Mouse (Mus musculus) MEL (cell line): ENCODE results near the gene Fndc10. TPM values are rescaled to one million over a fixed set of nuclear protein-coding genes. Genes with fewer than 3 reads are reported as not detected.

Experiments
- DNase-seq: peaks from one replicate; pipeline ENCODE4 v3.0.0; 2011; ENCODE audit warnings: low read depth, low spot score
- H3K27ac ChIP-seq: 2 replicates; pipeline ENCODE4 v1.5.1; 2012; ENCODE audit warnings: low read depth, mild to moderate bottlenecking, control low read depth, low read length, moderate library complexity; ENCODE audit not compliant: control insufficient read depth
- H3K27me3 ChIP-seq, 2 experiments: fragments of 150-350 bp in 1 of 2; sonication (generic) in 1 of 2; 2 replicates each; pipeline ENCODE4 v1.6.1; 2012; ENCODE audit warnings: low read length in 2 of 2, mild to moderate bottlenecking in 2 of 2, improper control_type of control experiment in 1 of 2, moderate library complexity in 1 of 2; ENCODE audit not compliant: insufficient read depth in 2 of 2, control insufficient read depth in 1 of 2
- H3K36me3 ChIP-seq, 2 experiments: 2 replicates each; pipeline ENCODE4 v1.6.1; 2012 to 2014; ENCODE audit warnings: low read length in 2 of 2, improper control_type of control experiment in 1 of 2, inconsistent platforms in 1 of 2, mild to moderate bottlenecking in 1 of 2; ENCODE audit not compliant: insufficient read depth in 2 of 2, control insufficient read depth in 1 of 2
- H3K4me1 ChIP-seq, 2 experiments: fragments of 150-350 bp in 1 of 2; sonication (generic) in 1 of 2; 2 replicates each; pipeline ENCODE4 v1.6.1; 2012; ENCODE audit warnings: low read length in 2 of 2, improper control_type of control experiment in 1 of 2, mild to moderate bottlenecking in 1 of 2; ENCODE audit not compliant: insufficient read depth in 2 of 2, control insufficient read depth in 1 of 2
- H3K4me3 ChIP-seq, 2 experiments: fragments of 150-350 bp in 1 of 2; sonication (generic) in 1 of 2; 2 replicates each; pipeline ENCODE4 v1.5.1; 2012; ENCODE audit warnings: low read depth in 2 of 2, low read length in 2 of 2, mild to moderate bottlenecking in 2 of 2, moderate library complexity in 2 of 2, control low read depth in 1 of 2, improper control_type of control experiment in 1 of 2; ENCODE audit not compliant: control insufficient read depth in 1 of 2, insufficient read depth in 1 of 2
- H3K79me2 ChIP-seq: 2 replicates; pipeline ENCODE4 v1.6.1; 2012; ENCODE audit warnings: mild to moderate bottlenecking, low read length, moderate library complexity; ENCODE audit not compliant: control insufficient read depth, poor library complexity, insufficient read depth
- H3K9ac ChIP-seq: 2 replicates; pipeline ENCODE4 v1.6.1; 2012; ENCODE audit warnings: low read depth, mild to moderate bottlenecking, control low read depth, low read length, moderate library complexity; ENCODE audit not compliant: control insufficient read depth, poor library complexity, severe bottlenecking
- H3K9me3 ChIP-seq: fragments of 150-350 bp; sonication (generic); replicated peaks from 2 replicates; pipeline ENCODE4 v1.6.1; 2012; ENCODE audit warnings: mild to moderate bottlenecking, low read length, improper control_type of control experiment, moderate library complexity; ENCODE audit not compliant: insufficient read depth
- CTCF ChIP-seq, 3 experiments: IDR thresholded peaks in 2 of 3; conservative IDR thresholded peaks in 1 of 3; 2 replicates each; pipeline ENCODE4 v1.5.1; 2011 to 2012; ENCODE audit warnings: low read length in 3 of 3, low read depth in 2 of 3, mild to moderate bottlenecking in 2 of 3, improper control_type of control experiment in 1 of 3, inconsistent platforms in 1 of 3, mixed read lengths in 1 of 3, moderate library complexity in 1 of 3; ENCODE audit not compliant: control insufficient read depth in 1 of 3, insufficient read depth in 1 of 3, poor library complexity in 1 of 3, severe bottlenecking in 1 of 3
- ELF1 ChIP-seq: IDR thresholded peaks from 2 replicates; pipeline ENCODE4 v1.6.1; 2014; ENCODE audit warnings: low read depth, mild to moderate bottlenecking, inconsistent platforms, low read length, improper control_type of control experiment, moderate library complexity
- MYC ChIP-seq: IDR thresholded peaks from 2 replicates; pipeline ENCODE4 v1.6.1; 2011; ENCODE audit warnings: low read depth, mild to moderate bottlenecking, low read length, improper control_type of control experiment, moderate library complexity
- NELFE ChIP-seq: IDR thresholded peaks from 2 replicates; pipeline ENCODE4 v1.6.1; 2011; ENCODE audit warnings: low read depth, low read length, improper control_type of control experiment
- RCOR1 ChIP-seq: IDR thresholded peaks from 2 replicates; pipeline ENCODE4 v1.6.1; 2012; ENCODE audit warnings: low read depth, mild to moderate bottlenecking, inconsistent platforms, low read length, improper control_type of control experiment
- TBP ChIP-seq: IDR thresholded peaks from 2 replicates; pipeline ENCODE4 v1.8.0; 2011; ENCODE audit warnings: low read depth, low read length, improper control_type of control experiment
- UBTF ChIP-seq: IDR thresholded peaks from 2 replicates; pipeline ENCODE4 v1.6.1; 2012; ENCODE audit warnings: low read depth, mild to moderate bottlenecking, inconsistent platforms, low read length, improper control_type of control experiment, moderate library complexity, borderline replicate concordance; ENCODE audit not compliant: insufficient read depth
- USF2 ChIP-seq, 2 experiments: IDR thresholded peaks; 2 replicates each; pipeline ENCODE4 v1.6.1; 2011 to 2012; ENCODE audit warnings: improper control_type of control experiment in 2 of 2, low read length in 2 of 2, borderline replicate concordance in 1 of 2, inconsistent platforms in 1 of 2, low read depth in 1 of 2, mild to moderate bottlenecking in 1 of 2; ENCODE audit not compliant: insufficient read depth in 1 of 2
- ZMIZ1 ChIP-seq: IDR thresholded peaks from 2 replicates; pipeline ENCODE4 v1.6.1; 2012; ENCODE audit warnings: low read depth, mild to moderate bottlenecking, inconsistent platforms, low read length, improper control_type of control experiment, moderate library complexity
- ZNF384 ChIP-seq: IDR thresholded peaks from 2 replicates; pipeline ENCODE4 v1.6.1; 2012; ENCODE audit warnings: low read depth, mild to moderate bottlenecking, inconsistent platforms, low read length, improper control_type of control experiment
- polyA plus RNA-seq, 2 experiments: library from polyadenylated mRNA; stranded (reverse) in 1 of 2; unstranded in 1 of 2; fragments of >175 nt in 1 of 2; fragments of >200 nt in 1 of 2; gene quantifications; 2 replicates each; pipeline versions ENCODE4 v1.2.1 to v1.2.4; 2012; ENCODE audit warnings: low replicate concordance in 2 of 2, low read depth in 1 of 2; ENCODE audit not compliant: insufficient read length in 2 of 2, insufficient read depth in 1 of 2, missing spikeins in 1 of 2
- total RNA-seq: library from RNA; depleted of rRNA; stranded (reverse); fragments of 300-350 nt; gene quantifications from 2 replicates; pipeline ENCODE4 v1.2.3, GENCODE M21; 2012

The Fndc10 gene
- total and polyA plus RNA-seq, 3 experiments: 2.6 to 5.9 TPM; not detected in 1

- H3K27me3 ChIP-seq: no peaks in the 10 kb centered on the region
- no peak overlapping the region for H3K9ac ChIP-seq
- DNase-seq: no peak
- no peaks in the 10 kb centered on the region for H3K79me2 ChIP-seq
- no peaks in the 10 kb centered on the region for H3K4me1 ChIP-seq
- no peaks in the 10 kb centered on the region for H3K9me3 ChIP-seq
- TF ChIP-seq CTCF (IDR thresholded peaks at IDR 0.05 in 2 of 3, conservative IDR thresholded peaks at IDR 0.05 in 1 of 3; ENCODE audit: control insufficient read depth in 1 of 3, insufficient read depth in 1 of 3, low read depth in 2 of 3, low read length in 3 of 3, poor library complexity in 1 of 3, severe bottlenecking in 1 of 3) (no peak), TBP (no peak)
- no peak overlapping the region for H3K4me3 ChIP-seq
- no peak overlapping the region for H3K27ac ChIP-seq
- peaks cover 0 to 6% of the 10 kb centered on the region in 2 experiments; a peak in 2 of 4 replicates for H3K36me3 ChIP-seq
These were observed 39.5 kb upstream of the Fndc10 start for GRCm38 (mm10) chr4:155654456-155655298.

DNA sequence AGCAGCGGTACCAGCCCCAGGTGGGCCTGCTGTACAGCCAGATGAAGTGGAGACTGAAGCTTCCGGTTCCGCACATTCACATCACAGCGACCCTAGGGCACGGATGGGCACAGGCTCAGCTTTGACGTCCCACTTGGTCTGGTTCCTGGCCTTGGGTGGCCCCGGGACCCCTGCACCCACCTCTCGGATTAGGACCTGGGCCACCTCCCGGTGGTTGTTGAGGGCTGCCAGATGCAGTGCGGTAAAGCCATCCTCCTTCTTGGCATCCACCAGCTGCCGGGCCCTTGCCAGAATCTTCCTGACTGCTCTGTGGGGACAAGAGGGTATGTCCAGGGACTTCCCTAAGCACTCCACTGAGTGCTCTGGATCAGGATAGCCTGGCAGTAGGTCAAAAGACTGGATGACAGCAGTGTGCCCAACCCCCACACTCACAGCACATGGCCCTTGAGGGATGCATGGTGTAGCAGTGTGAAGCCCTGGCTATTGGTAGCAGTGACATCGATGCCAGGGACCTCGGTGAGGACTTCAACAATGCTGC, 37.9 kb upstream of the Fndc10 start:
- Histone ChIP-seq H3K27me3 (no peaks in the 10 kb centered on the region), H3K9me3 (no peaks in the 10 kb centered on the region), H3K79me2 (no peaks in the 10 kb centered on the region), H3K4me1 (peaks cover 0 to 8% of the 10 kb centered on the region in 2 experiments; a peak in 1 of 4 replicates), H3K36me3 (no peaks in the 10 kb centered on the region), H3K4me3 (no peak overlapping the region), H3K9ac (no peak overlapping the region), H3K27ac (no peak overlapping the region)
- DNase-seq: no peak
- TF ChIP-seq RCOR1 (no peak), UBTF (no peak), USF2 (IDR thresholded peaks at IDR 0.05; ENCODE audit: borderline replicate concordance in 1 of 2, insufficient read depth in 1 of 2, low read depth in 1 of 2, low read length in 2 of 2) (no peak), ELF1 (no peak), NELFE (no peak), ZNF384 (no peak), ZMIZ1 (no peak)

- H3K9ac ChIP-seq: no peak overlapping the region
- H3K79me2 ChIP-seq: no peaks in the 10 kb centered on the region
- no peaks in the 10 kb centered on the region; a peak in 1 of 4 replicates for H3K36me3 ChIP-seq
- H3K9me3 ChIP-seq: no peaks in the 10 kb centered on the region
- H3K27me3 ChIP-seq: no peaks in the 10 kb centered on the region
- H3K27ac ChIP-seq: no peak overlapping the region
- H3K4me1 ChIP-seq: peaks cover 0 to 8% of the 10 kb centered on the region in 2 experiments; a peak in 1 of 4 replicates
- no peak for TF ChIP-seq NELFE
- no peak for TF ChIP-seq MYC
- no peak overlapping the region for H3K4me3 ChIP-seq
- no peak for DNase-seq
These were observed 35.2 kb upstream of the Fndc10 start for GRCm38 (mm10) chr4:155658961-155659360.
